Mouse (Mus musculus) ES-E14 (cell line): ENCODE data around the gene Clic1. TPM values are rescaled to one million over a fixed set of nuclear protein-coding genes. Genes with fewer than 3 reads are reported as not detected.

Experiments
- DNase-seq: peaks from one replicate; pipeline ENCODE4 v3.0.0-alpha.2; 2013; ENCODE audit warnings: low read depth, low spot score
- H3K27ac ChIP-seq: 2 replicates; pipeline ENCODE4 v1.5.1; 2012; ENCODE audit warnings: low read depth, mild to moderate bottlenecking, low read length, moderate library complexity, mixed read lengths; ENCODE audit not compliant: poor library complexity, insufficient read depth, severe bottlenecking
- H3K36me3 ChIP-seq: 2 replicates; pipeline ENCODE4 v1.6.1; 2012; ENCODE audit warnings: mild to moderate bottlenecking, low read length, moderate library complexity, mixed read lengths; ENCODE audit not compliant: control insufficient read depth, poor library complexity, insufficient read depth, severe bottlenecking
- H3K4me1 ChIP-seq, 2 experiments: fragments of 150-350 bp in 1 of 2; sonication (generic) in 1 of 2; 2 replicates each; pipeline ENCODE4 v1.6.1; 2012; ENCODE audit warnings: low read length in 2 of 2, mild to moderate bottlenecking in 1 of 2, mixed read lengths in 1 of 2; ENCODE audit not compliant: control insufficient read depth in 2 of 2, insufficient read depth in 2 of 2, poor library complexity in 1 of 2
- H3K4me3 ChIP-seq, 2 experiments: fragments of 150-350 bp in 1 of 2; sonication (generic) in 1 of 2; 2 replicates each; pipeline ENCODE4 v1.5.1; 2012; ENCODE audit warnings: low read length in 2 of 2, low read depth in 1 of 2, mild to moderate bottlenecking in 1 of 2, mixed read lengths in 1 of 2; ENCODE audit not compliant: insufficient read depth in 1 of 2, poor library complexity in 1 of 2, severe bottlenecking in 1 of 2
- H3K9ac ChIP-seq: 2 replicates; pipeline ENCODE4 v1.6.1; 2012; ENCODE audit warnings: low read depth, mild to moderate bottlenecking, low read length, mixed read lengths; ENCODE audit not compliant: poor library complexity, insufficient read depth, severe bottlenecking
- H3K9me3 ChIP-seq: fragments of 150-350 bp; sonication (generic); 2 replicates; pipeline ENCODE4 v1.6.1; 2012; ENCODE audit warnings: low read depth, mild to moderate bottlenecking, low read length; ENCODE audit not compliant: control insufficient read depth, insufficient read depth
- CHD2 ChIP-seq: IDR thresholded peaks from 2 replicates; pipeline ENCODE4 v1.6.1; 2014; ENCODE audit warnings: mild to moderate bottlenecking, low read depth, low read length, inconsistent platforms
- HCFC1 ChIP-seq: IDR thresholded peaks from 2 replicates; pipeline ENCODE4 v1.6.1; 2012; ENCODE audit warnings: low read length, inconsistent platforms, borderline replicate concordance; ENCODE audit not compliant: insufficient read depth
- MAFK ChIP-seq: IDR thresholded peaks from 2 replicates; pipeline ENCODE4 v1.6.1; 2014; ENCODE audit warnings: mild to moderate bottlenecking, low read depth, low read length, inconsistent platforms; ENCODE audit not compliant: insufficient read depth
- ZC3H11A ChIP-seq: IDR thresholded peaks from 2 replicates; pipeline ENCODE4 v1.6.1; 2012; ENCODE audit warnings: low read depth, mild to moderate bottlenecking, inconsistent platforms, low read length, borderline replicate concordance
- ZNF384 ChIP-seq: IDR thresholded peaks from 2 replicates; pipeline ENCODE4 v1.6.1; 2012; ENCODE audit warnings: low read depth, low read length, inconsistent platforms
- in situ Hi-C, 2 experiments: fragments of 600-800 bp; cut with MboI; formaldehyde crosslinking; loops; one replicate each; pipeline ENCODE4 v1.15.1; 2025; ENCODE audit warnings: low sequenced_read_pairs in 2 of 2, inconsistent platforms in 1 of 2; ENCODE audit not compliant: unreplicated experiment in 2 of 2
- total RNA-seq: library from RNA; depleted of rRNA; stranded (reverse); fragments of 300-350 nt; gene quantifications from 2 replicates; pipeline ENCODE4 v1.2.3, GENCODE M21; 2012

Gene Clic1
- total RNA-seq, 1 experiment: 133 TPM

DNA sequence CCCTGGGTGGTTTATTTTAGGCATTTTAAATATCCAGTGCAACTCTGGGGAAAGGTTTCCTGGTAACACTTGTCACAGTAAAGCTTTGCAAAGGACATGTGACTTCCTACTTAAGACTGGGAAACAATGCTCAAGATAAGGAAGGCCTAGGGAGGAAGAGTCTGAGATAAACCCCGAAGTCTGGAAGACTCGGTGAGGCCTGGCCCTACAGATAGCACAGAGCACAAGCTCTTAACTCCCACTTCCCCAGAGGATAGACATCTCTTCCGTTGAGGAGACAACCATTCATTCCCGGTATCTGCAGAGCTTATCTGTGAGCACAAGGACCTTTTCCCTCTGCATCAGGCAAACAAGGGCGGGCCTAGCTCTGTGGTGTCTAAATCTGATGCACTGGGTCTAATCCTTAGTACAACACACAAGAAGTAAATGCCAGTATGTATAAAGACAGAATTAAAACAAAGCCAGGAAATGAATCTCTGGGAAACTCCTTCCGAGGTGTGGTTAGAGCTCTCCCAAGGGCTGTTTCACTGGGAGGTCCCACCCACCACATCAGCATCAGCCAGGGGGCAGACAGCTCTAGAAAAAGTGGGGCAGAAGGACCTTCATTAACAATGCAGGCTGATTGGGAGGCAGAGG lies 27.8 kb upstream of the Clic1 start:
- no peaks in the 10 kb centered on the region for H3K36me3 ChIP-seq
- no peak overlapping the region for H3K4me3 ChIP-seq
- DNase-seq: no peak
- no peaks in the 10 kb centered on the region for H3K9me3 ChIP-seq
- no peak overlapping the region for H3K9ac ChIP-seq
- TF ChIP-seq MAFK (no peak), ZC3H11A (no peak), ZNF384 (no peak), CHD2 (no peak), HCFC1 (no peak)
- H3K4me1 ChIP-seq: peaks cover 2 to 17% of the 10 kb centered on the region in 2 experiments; a peak in 2 of 4 replicates
- in situ Hi-C loops: loop anchor here in 1 of 2 experiments (25.0 kb wide), 1 partner anchor 90 kb away; the partner anchor contains the start of genes Csnk2b, Gpank1, Ly6g5b and Ly6g5c
- no peak overlapping the region for H3K27ac ChIP-seq

- no peak overlapping the region for H3K27ac ChIP-seq
- no peak for DNase-seq
Observed at GRCm38 (mm10) chr17:35022541-35023060, 27.2 kb upstream of the Clic1 start.

GRCm38 (mm10) chr17:35023221-35023620 lies 26.5 kb upstream of the Clic1 start:
- DNase-seq: no peak
- Histone ChIP-seq H3K9me3 (no peaks in the 10 kb centered on the region), H3K27ac (no peak overlapping the region), H3K9ac (no peak overlapping the region), H3K4me3 (no peak overlapping the region), H3K4me1 (peaks cover 2 to 22% of the 10 kb centered on the region in 2 experiments; a peak in 3 of 4 replicates), H3K36me3 (no peaks in the 10 kb centered on the region)
- TF ChIP-seq ZNF384 (no peak), MAFK (no peak), CHD2 (no peak), ZC3H11A (no peak), HCFC1 (no peak)
- in situ Hi-C loops: loop anchor here in 1 of 2 experiments (25.0 kb wide), 1 partner anchor 89 kb away; the partner anchor contains the start of genes Csnk2b, Gpank1, Ly6g5b and Ly6g5c

More at GRCm38 (mm10) chr17:35022541-35023060, 27.2 kb upstream of the Clic1 start:
- no peaks in the 10 kb centered on the region for H3K9me3 ChIP-seq
- in situ Hi-C loops: loop anchor here in 1 of 2 experiments (25.0 kb wide), 1 partner anchor 90 kb away; the partner anchor contains the start of genes Csnk2b, Gpank1, Ly6g5b and Ly6g5c
- no peak overlapping the region for H3K9ac ChIP-seq
- H3K4me1 ChIP-seq: peaks cover 2 to 20% of the 10 kb centered on the region in 2 experiments; a peak in 3 of 4 replicates
- no peak for TF ChIP-seq CHD2
- TF ChIP-seq ZC3H11A: no peak
- no peak for TF ChIP-seq ZNF384
- no peak for TF ChIP-seq HCFC1
- no peak for TF ChIP-seq MAFK
- H3K4me3 ChIP-seq: no peak overlapping the region
- no peaks in the 10 kb centered on the region for H3K36me3 ChIP-seq

GRCm38 (mm10) chr17:35023756-35024155 lies 26.0 kb upstream of the Clic1 start:
- Histone ChIP-seq H3K27ac (no peak overlapping the region), H3K4me1 (peaks cover 2 to 24% of the 10 kb centered on the region in 2 experiments; a peak in 3 of 4 replicates), H3K9me3 (no peaks in the 10 kb centered on the region), H3K4me3 (no peak overlapping the region), H3K9ac (no peak overlapping the region), H3K36me3 (no peaks in the 10 kb centered on the region)
- no peak for TF ChIP-seq HCFC1
- TF ChIP-seq ZNF384: no peak
- TF ChIP-seq MAFK: no peak
- TF ChIP-seq CHD2: no peak
- TF ChIP-seq ZC3H11A: no peak
- DNase-seq: no peak
- in situ Hi-C loops: loop anchor here in 1 of 2 experiments (25.0 kb wide), 1 partner anchor 89 kb away; the partner anchor contains the start of genes Csnk2b, Gpank1, Ly6g5b and Ly6g5c
